Mouse (Mus musculus) embryonic facial prominence, embryonic 10.5 days (tissue): ENCODE measurements at regions not wholly inside any gene's neighbourhood (a gene's known extent, or its start where the extent isn't known, plus 50 kb on each side); places are given as distances from the start of the nearest gene placed in this dataset.
"Not testable (repeated sequence)": the region's sequence is repeated elsewhere in the genome, so short reads cannot be mapped to it uniquely, and the experiment has no call there.

Source experiments
- DNase-seq: peaks from one replicate; pipeline ENCODE4 v3.0.0-alpha.2; 2017; ENCODE audit warnings: low spot score
- H3K27ac ChIP-seq: fragments of 300-500 bp; sonication (generic); replicated peaks from 2 replicates; pipeline ENCODE4 v1.5.1; 2016; ENCODE audit warnings: mild to moderate bottlenecking
- H3K27me3 ChIP-seq: fragments of 300-500 bp; sonication (generic); replicated peaks from 2 replicates; pipeline ENCODE4 v1.6.1; 2016; ENCODE audit warnings: low read depth, mild to moderate bottlenecking; ENCODE audit not compliant: poor library complexity, severe bottlenecking
- H3K36me3 ChIP-seq: fragments of 300-500 bp; sonication (generic); replicated peaks from 2 replicates; pipeline ENCODE4 v1.6.1; 2016; ENCODE audit warnings: mild to moderate bottlenecking, moderate library complexity
- H3K4me1 ChIP-seq: fragments of 300-500 bp; sonication (generic); 2 replicates; pipeline ENCODE4 v1.6.1; 2016
- H3K4me3 ChIP-seq: fragments of 300-500 bp; sonication (generic); 2 replicates; pipeline ENCODE4 v1.5.1; 2016; ENCODE audit warnings: mild to moderate bottlenecking, moderate library complexity
- H3K9me3 ChIP-seq: fragments of 300-500 bp; sonication (generic); 2 replicates; pipeline ENCODE4 v1.6.1; 2016; ENCODE audit warnings: mild to moderate bottlenecking
- WGBS: fragments of 180-500 bp; shearing (Covaris S2); methylation state at CpG from one replicate; pipeline ENCODE4 v1.1.7; 2016; 5-methylcytosine and 5-hydroxymethylcytosine counted together

DNA sequence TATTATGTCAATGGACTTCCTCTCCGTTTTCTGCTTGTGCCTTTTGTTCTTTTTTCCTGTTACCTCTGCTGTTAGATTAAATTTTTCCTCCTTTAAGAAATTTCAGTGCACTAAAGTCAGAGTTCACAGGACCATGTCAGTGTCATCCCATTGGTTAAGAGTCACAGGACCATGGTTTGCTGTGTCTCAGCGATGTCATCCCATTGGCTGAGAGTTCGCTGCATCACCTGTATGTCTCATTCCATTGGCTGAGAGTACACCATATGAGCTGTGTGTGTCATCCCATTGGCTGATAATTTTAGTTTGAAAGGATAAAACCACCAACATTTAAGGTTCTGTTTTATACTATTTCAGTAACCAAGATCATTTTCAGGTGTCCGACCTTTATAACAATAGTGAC is 50.7 kb upstream of the Jade1 start:
- H3K27ac ChIP-seq: no peak overlapping the region
- H3K4me1 ChIP-seq: peaks cover 12% of the 10 kb centered on the region
- no peaks in the 10 kb centered on the region for H3K36me3 ChIP-seq
- H3K9me3 ChIP-seq: no peaks in the 10 kb centered on the region
- no peak for DNase-seq
- H3K4me3 ChIP-seq: no peak overlapping the region
- no peaks in the 10 kb centered on the region for H3K27me3 ChIP-seq
- WGBS: 93% methylated on average over 4 of the region's 4 CpGs

DNA sequence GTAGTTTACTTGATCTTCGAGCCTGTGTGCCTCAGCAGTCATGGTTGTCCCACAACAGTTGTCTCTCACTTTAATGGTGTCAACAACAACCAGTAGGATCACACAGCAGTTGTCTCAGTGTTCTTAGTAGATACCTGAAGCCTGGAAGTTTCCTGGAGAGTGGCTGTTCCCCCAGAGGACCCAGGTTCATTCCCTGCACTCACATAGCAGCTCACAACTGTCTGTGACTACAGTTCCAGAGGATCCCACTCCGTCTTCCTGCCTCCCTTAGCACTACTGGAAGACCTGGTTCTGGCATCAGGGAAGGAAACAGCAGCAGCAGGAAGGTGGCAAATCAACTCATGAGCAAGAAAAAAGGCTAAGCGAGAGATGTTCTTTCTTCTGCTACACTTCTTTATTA is 53.4 kb upstream of the Jade1 start:
- Histone ChIP-seq H3K9me3 (no peaks in the 10 kb centered on the region), H3K36me3 (no peaks in the 10 kb centered on the region), H3K27me3 (no peaks in the 10 kb centered on the region), H3K27ac (no peak overlapping the region), H3K4me3 (no peak overlapping the region), H3K4me1 (peaks cover 12% of the 10 kb centered on the region)
- WGBS: 90% methylated on average over 3 of the region's 3 CpGs
- DNase-seq: no peak

DNA sequence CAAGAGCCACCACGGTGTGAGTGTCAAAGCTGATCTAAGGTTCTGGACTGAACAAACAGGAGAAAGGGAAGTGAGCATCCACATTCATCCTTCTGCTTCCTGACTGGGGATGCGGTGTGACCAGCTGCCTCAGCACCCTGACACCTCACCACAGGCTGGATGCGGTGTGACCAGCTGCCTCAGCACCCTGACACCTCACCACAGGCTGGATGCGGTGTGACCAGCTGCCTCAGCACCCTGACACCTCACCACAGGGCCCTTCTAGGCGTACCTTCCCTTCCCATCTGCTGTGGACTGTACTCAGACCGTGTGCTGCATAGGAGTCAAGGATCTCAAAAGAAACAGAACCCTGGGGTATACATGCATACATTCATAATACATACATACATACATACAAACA is 53.9 kb upstream of the Jade1 start:
- not testable (repeated sequence) for H3K27ac ChIP-seq, H3K4me3 ChIP-seq, DNase-seq, H3K9me3 ChIP-seq, H3K27me3 ChIP-seq, H3K36me3 ChIP-seq
- 78% methylated on average over 6 of the region's 6 CpGs for WGBS
- H3K4me1 ChIP-seq: peaks cover 12% of the 10 kb centered on the region

DNA sequence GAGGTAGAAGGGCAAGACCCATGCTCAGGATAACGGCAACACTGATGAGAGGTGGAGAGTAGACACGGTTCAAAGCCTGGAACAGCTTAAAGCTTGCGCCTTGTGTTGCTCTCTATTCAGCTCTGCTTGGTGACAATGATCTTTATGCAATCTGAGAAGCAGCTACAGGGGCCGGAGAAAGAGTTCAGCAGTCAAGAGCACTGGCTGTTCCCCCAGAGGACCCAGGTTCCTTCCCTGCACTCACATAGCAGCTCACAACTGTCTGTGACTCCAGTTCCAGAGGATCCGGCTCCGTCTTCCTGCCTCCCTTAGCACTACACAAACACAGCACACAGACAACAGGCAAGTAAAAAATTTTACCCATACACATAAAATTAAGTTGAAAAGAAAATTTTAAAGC is 54.4 kb upstream of the Jade1 start:
- Histone ChIP-seq H3K4me3 (no peak overlapping the region), H3K36me3 (no peaks in the 10 kb centered on the region), H3K9me3 (no peaks in the 10 kb centered on the region), H3K27me3 (no peaks in the 10 kb centered on the region), H3K4me1 (peaks cover 12% of the 10 kb centered on the region), H3K27ac (no peak overlapping the region)
- DNase-seq: no peak
- 75% methylated on average over 6 of the region's 6 CpGs for WGBS

DNA sequence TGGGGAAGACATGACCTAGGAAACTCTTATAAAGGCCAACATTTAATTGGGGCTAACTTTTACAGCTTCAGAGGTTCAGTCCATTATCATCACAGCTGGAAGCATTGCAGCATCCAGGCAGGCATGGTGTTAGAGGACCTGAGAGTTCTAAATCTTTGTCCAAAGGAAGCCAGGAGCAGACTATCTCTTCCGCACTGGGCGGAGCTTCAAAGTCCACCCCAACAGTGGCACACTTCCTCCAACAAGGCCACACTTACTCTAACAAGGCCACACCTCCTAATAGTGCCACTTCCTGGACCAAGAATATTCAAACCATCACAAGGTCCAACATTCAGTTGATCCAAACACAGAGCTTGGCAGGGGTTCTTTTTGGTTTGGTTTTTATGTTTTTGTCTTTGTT is 55.9 kb upstream of the Jade1 start:
- Histone ChIP-seq H3K4me1 (peaks cover 12% of the 10 kb centered on the region), H3K9me3 (no peaks in the 10 kb centered on the region), H3K4me3 (no peak overlapping the region), H3K27me3 (no peaks in the 10 kb centered on the region), H3K27ac (no peak overlapping the region), H3K36me3 (no peaks in the 10 kb centered on the region)
- no peak for DNase-seq
- 92% methylated on average over 2 of the region's 2 CpGs for WGBS

DNA sequence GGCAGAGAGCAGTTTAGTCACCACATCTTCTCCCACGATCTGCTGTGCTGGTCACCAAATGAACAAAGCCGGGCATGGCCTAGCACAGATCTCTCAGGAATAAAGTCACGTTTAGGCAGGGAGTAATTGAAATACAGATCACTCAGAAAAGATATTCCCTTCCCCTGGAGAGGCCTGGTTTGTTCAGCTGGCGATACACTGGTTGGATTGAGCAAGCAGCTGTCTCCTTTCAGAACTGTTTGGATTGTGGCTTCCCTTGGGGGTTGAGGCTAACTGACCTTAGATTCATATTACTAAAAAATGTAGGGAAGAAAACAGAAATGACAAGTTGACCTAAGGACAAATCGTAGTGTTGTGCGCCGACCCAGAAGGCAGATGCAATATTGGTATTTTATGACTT is 56.7 kb upstream of the Jade1 start:
- WGBS: 66% methylated on average over 7 of the region's 7 CpGs
- DNase-seq: no peak
- H3K4me1 ChIP-seq: peaks cover 12% of the 10 kb centered on the region
- no peaks in the 10 kb centered on the region for H3K27me3 ChIP-seq
- H3K27ac ChIP-seq: no peak overlapping the region
- H3K9me3 ChIP-seq: no peaks in the 10 kb centered on the region
- H3K4me3 ChIP-seq: no peak overlapping the region
- H3K36me3 ChIP-seq: no peaks in the 10 kb centered on the region

DNA sequence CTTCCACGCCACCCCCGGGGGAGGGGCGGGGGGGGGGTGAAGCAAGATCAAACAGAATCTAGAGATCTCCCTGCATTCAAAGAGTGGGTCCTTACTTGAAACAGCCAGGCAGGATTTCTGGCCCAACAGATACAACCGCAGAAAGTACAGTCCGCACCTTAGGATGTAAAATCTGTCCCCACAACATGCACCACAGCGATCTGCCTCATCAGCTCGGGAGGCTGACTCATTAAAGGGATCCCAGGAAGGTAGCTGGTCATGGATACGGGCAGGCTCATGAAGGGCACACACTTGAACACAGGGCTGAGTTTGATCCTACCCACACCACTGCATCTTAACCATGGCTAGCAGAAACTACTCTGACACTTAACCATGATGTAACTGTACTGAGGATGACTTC is 57.8 kb upstream of the Jade1 start:
- no peak overlapping the region for H3K27ac ChIP-seq
- peaks cover 12% of the 10 kb centered on the region for H3K4me1 ChIP-seq
- 74% methylated on average over 8 of the region's 8 CpGs for WGBS
- H3K27me3 ChIP-seq: no peaks in the 10 kb centered on the region
- no peaks in the 10 kb centered on the region for H3K36me3 ChIP-seq
- H3K9me3 ChIP-seq: no peaks in the 10 kb centered on the region
- H3K4me3 ChIP-seq: no peak overlapping the region
- DNase-seq: no peak

DNA sequence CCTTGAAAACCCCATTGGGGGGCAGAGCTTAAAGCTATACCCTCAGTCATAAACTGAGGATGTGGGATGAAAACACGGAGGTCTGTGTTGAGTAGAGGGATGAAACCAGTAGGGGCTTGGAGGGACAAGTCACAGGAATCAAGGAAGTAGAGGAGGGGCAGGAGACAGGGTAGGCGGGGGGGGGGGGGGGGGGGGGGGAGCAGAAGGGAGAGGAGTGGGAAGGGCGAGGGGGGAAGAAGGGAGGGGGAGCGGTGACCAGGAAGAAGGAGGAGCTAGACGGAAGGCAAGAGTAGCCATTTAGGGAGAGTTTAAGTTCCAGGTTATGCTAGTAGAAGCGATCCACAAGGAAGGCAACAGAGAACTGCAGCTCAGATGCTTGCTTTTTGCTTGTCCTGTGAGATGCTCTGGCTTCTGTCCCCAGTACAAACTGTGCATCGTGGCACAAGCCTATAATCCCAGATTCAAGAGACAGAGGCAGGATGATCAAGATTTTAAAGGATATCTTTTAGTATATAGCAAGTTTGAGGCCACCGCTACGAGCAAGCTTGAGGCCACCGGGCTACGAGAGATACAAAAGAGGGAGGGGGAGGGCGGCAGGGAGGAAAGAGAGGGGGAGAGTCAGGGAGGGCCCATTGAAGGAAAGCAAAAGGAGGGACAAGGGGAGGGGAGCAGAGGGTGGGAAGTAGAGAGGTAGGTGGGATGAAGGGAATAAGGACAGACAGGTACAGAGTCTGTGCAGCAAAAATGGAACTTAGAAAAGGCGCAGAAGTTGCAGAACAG is 58.4 kb upstream of the Jade1 start:
- Histone ChIP-seq H3K4me1 (peaks cover 12% of the 10 kb centered on the region), H3K27me3 (no peaks in the 10 kb centered on the region), H3K27ac (no peak overlapping the region), H3K9me3 (no peaks in the 10 kb centered on the region), H3K4me3 (no peak overlapping the region), H3K36me3 (no peaks in the 10 kb centered on the region)
- WGBS: 54% methylated on average over 12 of the region's 13 CpGs
- DNase-seq: no peak

DNA sequence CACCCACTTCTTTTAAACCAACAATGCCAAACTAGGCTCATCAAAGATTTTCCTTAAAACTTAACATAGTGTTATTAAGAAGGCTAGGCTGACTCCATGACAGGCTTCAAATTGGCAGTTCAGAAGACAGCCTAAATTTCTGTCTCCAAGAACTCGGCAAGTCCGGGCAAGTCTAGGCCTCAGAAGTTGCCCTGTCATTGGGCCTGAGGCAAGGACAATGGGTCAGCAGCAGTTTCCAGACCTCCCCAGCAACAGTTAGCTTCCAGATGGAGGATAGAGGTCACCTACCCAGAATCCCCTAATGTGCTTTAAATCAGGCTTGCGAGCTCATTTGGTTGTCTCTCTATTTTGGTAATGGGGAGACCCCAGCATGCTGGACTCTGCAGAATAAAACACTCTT is 59.6 kb upstream of the Jade1 start:
- Histone ChIP-seq H3K4me3 (no peak overlapping the region), H3K36me3 (no peaks in the 10 kb centered on the region), H3K27me3 (no peaks in the 10 kb centered on the region), H3K27ac (no peak overlapping the region), H3K4me1 (peaks cover 8% of the 10 kb centered on the region), H3K9me3 (no peaks in the 10 kb centered on the region)
- DNase-seq: no peak
- WGBS: 68% methylated on average over 3 of the region's 3 CpGs

DNA sequence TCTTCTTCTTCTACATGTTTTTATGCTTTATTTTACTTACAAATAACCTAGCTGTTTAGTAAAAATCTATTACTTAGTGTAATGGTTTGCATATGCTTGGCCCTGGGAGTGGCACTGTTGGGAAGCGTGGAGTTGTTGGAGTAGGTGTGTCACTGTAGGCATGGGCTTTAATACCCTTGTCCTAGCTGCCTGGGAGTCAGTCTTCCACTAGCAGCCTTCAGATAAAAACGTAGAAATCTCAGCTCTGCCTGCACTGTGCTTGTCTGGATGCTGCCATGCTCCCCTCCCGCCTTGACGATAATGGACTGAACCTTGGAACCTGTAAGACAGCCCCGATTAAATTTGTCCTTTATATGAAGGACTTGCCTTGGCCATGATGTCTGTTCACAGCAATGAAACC is 60.4 kb upstream of the Jade1 start:
- 82% methylated on average over 5 of the region's 5 CpGs for WGBS
- Histone ChIP-seq H3K4me1 (peaks cover under 1% of the 10 kb centered on the region; the same call in 1 of the 2 replicates), H3K9me3 (no peaks in the 10 kb centered on the region), H3K4me3 (no peak overlapping the region), H3K27ac (no peak overlapping the region), H3K36me3 (no peaks in the 10 kb centered on the region), H3K27me3 (no peaks in the 10 kb centered on the region)
- no peak for DNase-seq

DNA sequence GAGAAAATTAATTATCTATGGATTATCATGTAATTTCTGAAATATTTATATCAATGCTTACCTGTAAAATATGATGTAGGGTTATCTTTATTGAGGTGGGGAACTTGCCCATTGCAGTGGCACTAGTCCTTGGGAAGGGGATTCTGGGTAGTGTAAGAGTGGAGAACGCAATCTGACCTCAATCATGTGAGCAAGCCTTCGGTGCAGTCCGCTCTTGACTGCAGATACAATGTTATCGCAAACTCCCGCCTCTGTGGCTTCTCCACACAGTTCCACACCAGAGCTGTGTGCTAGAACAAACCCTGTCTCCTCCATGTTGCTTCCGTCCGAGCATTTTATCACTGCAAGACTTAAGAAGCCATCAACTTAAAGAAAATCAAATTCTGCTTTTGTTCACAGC is 62.1 kb upstream of the Jade1 start:
- Histone ChIP-seq H3K9me3 (no peaks in the 10 kb centered on the region), H3K4me3 (no peak overlapping the region), H3K27me3 (no peaks in the 10 kb centered on the region), H3K36me3 (no peaks in the 10 kb centered on the region), H3K27ac (no peak overlapping the region), H3K4me1 (no peaks in the 10 kb centered on the region)
- 92% methylated on average over 7 of the region's 7 CpGs for WGBS
- DNase-seq: no peak

DNA sequence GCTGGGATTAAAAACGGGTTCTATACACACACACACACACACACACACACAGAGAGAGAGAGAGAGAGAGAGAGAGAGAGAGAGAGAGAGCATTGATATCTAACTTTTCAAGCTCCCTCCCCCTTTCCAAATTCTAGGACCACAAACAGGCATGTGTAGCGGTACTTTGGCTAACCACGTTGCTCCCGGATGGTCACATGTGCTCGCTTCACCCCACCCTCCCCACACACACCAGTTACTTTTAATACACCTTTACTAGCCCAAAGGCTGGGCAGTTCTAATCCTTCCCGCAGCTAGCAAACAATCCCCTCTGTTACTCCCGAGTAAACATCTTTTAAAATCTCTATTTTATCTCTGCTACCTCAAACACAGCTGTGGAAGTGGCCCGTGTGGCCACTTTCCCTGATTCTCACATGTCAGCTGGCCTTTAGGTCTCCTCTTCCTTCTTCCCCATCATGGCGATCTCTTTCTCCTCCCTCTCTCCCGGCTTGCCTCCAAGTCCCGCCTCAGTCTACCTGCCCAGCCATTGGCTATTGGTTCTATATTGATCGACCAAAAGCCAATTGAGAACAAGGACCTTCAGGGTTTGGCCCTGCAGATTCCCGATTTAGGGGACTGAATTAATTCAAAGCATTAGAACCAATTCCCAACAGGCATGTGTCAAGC is 62.7 kb upstream of the Jade1 start:
- Histone ChIP-seq H3K27ac (no peak overlapping the region), H3K36me3 (no peaks in the 10 kb centered on the region), H3K27me3 (no peaks in the 10 kb centered on the region), H3K4me1 (no peaks in the 10 kb centered on the region), H3K4me3 (no peak overlapping the region), H3K9me3 (no peaks in the 10 kb centered on the region)
- no peak for DNase-seq
- WGBS: 87% methylated on average over 13 of the region's 13 CpGs

DNA sequence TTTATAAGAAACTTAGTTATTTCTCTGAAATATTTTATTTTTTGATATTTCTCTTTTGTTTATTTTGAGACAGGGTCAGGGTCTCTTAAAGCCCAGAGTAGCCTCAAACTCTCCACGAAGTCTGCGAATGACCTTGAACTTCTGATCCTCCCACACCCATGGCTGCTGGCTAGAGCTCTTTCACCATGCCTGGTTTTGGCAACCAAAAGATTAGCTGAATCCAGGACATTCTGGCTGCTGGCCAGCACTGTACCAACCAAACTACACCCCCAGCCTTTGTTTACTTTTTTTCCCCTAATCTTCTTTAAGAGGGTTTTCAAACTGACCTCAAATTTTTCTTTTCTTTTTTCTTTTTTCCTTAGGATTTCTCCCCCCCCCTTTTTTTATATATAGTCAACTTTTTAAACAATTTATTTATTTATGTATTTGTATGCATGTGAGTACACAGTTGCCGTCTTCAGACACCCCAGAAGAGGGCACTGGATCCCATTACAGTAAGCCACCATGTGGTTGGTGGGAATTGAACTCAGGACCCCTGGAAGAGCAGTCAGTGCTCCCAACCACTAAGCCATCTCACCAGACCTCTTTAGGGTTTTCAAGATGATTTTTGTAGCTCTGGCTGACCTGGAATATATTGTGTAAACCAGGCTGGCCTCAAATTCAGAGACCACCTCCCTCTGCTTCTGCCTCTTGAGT is 63.4 kb upstream of the Jade1 start:
- H3K27ac ChIP-seq: no peak overlapping the region
- WGBS: 91% methylated on average over 3 of the region's 3 CpGs
- H3K27me3 ChIP-seq: no peaks in the 10 kb centered on the region
- no peaks in the 10 kb centered on the region for H3K4me1 ChIP-seq
- DNase-seq: no peak
- no peak overlapping the region for H3K4me3 ChIP-seq
- no peaks in the 10 kb centered on the region for H3K9me3 ChIP-seq
- no peaks in the 10 kb centered on the region for H3K36me3 ChIP-seq
